Mouse (Mus musculus) spleen, adult 2 months (tissue): ENCODE results near the gene Shbg. TPM values are rescaled to one million over a fixed set of nuclear protein-coding genes. Genes with fewer than 3 reads are reported as not detected.
A peak's percentile ranks its signal among the peaks of the same experiment; 100 is the strongest.

Source experiments
- DNase-seq, 2 experiments: peaks; one replicate each; pipeline versions ENCODE4 v3.0.0 to v3.0.0-alpha.2; 2012 to 2021; ENCODE audit warnings: low spot score in 2 of 2, low read depth in 1 of 2
- H3K27ac ChIP-seq: fragments of 200-500 bp; 2 replicates; pipeline ENCODE4 v1.5.1; 2012; ENCODE audit warnings: low read length, inconsistent platforms; ENCODE audit not compliant: insufficient read depth
- H3K27me3 ChIP-seq: fragments of 200-500 bp; 2 replicates; pipeline ENCODE4 v1.6.1; 2012; ENCODE audit warnings: mild to moderate bottlenecking, moderate library complexity, low read length, inconsistent platforms; ENCODE audit not compliant: control insufficient read depth, insufficient read depth
- H3K36me3 ChIP-seq: fragments of 200-500 bp; 2 replicates; pipeline ENCODE4 v1.6.1; 2012; ENCODE audit warnings: mild to moderate bottlenecking, low read length, inconsistent platforms; ENCODE audit not compliant: control insufficient read depth, insufficient read depth
- H3K4me1 ChIP-seq: fragments of 200-500 bp; 2 replicates; pipeline ENCODE4 v1.6.1; 2011; ENCODE audit warnings: inconsistent platforms; ENCODE audit not compliant: control insufficient read depth, insufficient read depth, insufficient read length
- H3K4me3 ChIP-seq: fragments of 200-500 bp; 2 replicates; pipeline ENCODE4 v1.5.1; 2011; ENCODE audit warnings: mild to moderate bottlenecking, inconsistent platforms; ENCODE audit not compliant: insufficient read depth, insufficient read length; ENCODE audit errors: extremely low read depth
- CTCF ChIP-seq: fragments of 200-500 bp; IDR thresholded peaks from 2 replicates; pipeline ENCODE4 v1.5.1; 2011; ENCODE audit warnings: mild to moderate bottlenecking, inconsistent platforms; ENCODE audit not compliant: insufficient read depth, insufficient read length, insufficient replicate concordance; ENCODE audit errors: extremely low read depth
- POLR2A ChIP-seq: fragments of 200-500 bp; IDR thresholded peaks from 2 replicates; pipeline ENCODE4 v1.6.1; 2011; ENCODE audit warnings: low read depth, low read length, inconsistent platforms
- WGBS: fragments of 180-500 bp; shearing (Covaris S2); methylation state at CpG from one replicate; pipeline ENCODE4 v1.1.7; 2018; 5-methylcytosine and 5-hydroxymethylcytosine counted together
- polyA plus RNA-seq: library from polyadenylated mRNA; depleted of rRNA; stranded (reverse); fragments of >200 nt; gene quantifications from 2 replicates; pipeline ENCODE4 v1.2.3, GENCODE M21; 2012

Shbg gene
- polyA plus RNA-seq, 1 experiment = not detected

DNA sequence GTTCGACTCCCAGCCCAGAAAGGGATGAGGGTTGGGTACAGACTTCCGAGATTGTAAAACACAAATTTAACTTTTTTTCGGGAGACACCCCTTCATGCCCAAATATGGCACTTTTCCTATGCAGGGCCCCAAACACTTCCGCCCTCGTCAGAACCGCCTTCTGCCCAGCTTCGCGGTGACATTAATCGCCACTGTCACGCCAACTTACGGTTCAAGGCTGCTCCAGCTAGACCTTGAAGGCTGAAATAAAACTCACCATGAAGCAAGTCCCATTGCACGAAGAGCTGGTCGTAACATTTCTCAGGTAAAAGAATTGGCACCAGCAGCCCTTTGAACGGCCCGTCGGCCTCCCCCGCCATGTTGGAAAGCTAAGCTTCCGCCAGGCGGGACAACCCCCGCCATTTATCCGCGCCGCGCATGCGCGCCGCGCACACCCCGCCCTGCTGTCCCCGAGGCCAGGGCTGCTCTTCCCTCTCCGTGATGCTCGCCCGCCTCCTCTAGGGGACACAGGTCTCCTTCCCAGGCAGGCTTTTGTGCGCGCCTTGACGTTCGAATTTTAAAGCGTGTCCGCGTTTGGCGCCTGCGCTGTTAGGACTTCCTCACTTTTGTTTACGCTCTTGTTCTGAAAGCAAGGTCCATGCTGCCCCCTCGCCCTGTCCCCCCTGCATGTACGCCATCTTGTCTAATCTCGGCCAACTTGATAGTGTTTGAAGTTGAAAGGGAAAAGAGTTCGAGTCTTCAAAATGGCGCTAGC is 44.7 kb upstream of the Shbg start, which contains the start of gene Mpdu1:
Gene Mpdu1, minus strand, starts transcription at position 430 of the 754 bp plus-strand sequence.
- peak; percentile 91 to 95 for DNase-seq
- under 1% methylated on average over 48 of the region's 48 CpGs for WGBS
- TF ChIP-seq POLR2A (peak; percentile 78), CTCF (peak; percentile 25; the same call in 1 of the 2 replicates)
- Histone ChIP-seq H3K27ac (peak within 1 kb of the TSS; percentile 98), H3K27me3 (no peaks in the 10 kb centered on the region), H3K36me3 (peaks cover 14% of the 10 kb centered on the region), H3K4me1 (peaks cover 8% of the 10 kb centered on the region; the same call in 1 of the 2 replicates), H3K4me3 (peak within 1 kb of the TSS; percentile 91)

DNA sequence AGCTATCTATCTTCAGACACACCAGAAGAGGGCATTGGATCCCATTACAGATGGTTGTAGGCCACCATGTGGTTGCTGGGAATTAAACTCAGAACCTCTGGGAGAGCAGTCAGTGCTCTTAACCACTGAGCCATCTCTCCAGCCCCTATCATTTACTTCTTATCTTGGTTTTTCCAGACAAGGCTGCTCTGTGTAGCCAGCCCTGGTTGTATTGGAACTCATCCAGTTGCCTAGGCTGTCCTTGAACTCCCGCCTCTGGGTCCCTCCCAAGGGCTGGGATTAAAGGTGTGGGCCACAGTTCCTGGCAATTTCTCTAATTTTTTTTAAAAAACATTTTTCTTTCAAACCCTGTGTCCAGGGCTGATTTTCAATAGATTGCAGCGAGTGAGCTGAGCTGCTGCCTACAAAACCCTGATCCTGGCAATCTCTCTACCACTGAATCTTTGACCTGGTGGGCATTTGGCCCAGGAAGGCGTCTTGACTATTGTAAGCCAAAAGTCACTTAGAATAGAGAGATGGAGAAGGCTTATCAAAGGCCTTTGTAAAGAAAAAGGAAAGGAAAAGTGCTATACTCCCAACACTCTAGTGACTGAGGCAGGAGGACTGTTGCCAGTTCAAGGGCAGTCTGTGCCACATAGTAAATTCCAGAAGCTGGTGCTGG is 43.6 kb upstream of the Shbg start:
- H3K4me3 ChIP-seq = peak overlapping the region; percentile 91; the same call in 1 of the 2 replicates
- 65% methylated on average over 3 of the region's 3 CpGs for WGBS
- H3K4me1 ChIP-seq = peaks cover 8% of the 10 kb centered on the region; the same call in 1 of the 2 replicates
- no peak for DNase-seq
- no peak for TF ChIP-seq CTCF
- no peak for TF ChIP-seq POLR2A
- no peaks in the 10 kb centered on the region for H3K27me3 ChIP-seq
- H3K27ac ChIP-seq = no peak overlapping the region
- H3K36me3 ChIP-seq = peaks cover 15% of the 10 kb centered on the region

DNA sequence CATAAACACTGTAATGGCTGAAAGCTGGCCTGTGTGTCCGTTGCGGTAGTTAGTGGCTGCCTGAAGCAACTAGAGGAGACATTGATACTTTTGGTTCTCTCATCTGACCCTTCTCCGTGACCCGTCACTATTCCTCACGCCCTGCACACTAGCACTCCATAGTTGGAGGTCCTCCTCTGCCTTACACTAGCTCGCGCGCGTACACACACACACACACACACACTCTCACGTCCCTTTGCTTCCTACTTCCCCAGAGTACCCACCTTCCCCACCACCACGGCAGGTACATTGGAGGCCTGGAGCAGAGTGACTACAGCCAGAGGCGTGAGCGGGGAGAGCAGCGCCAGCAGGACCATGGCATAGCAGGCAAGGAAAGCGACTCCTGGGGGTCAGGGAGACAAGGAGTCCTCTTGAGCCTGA is 39.8 kb upstream of the Shbg start:
- Histone ChIP-seq H3K27me3 (no peaks in the 10 kb centered on the region), H3K36me3 (peaks cover 24% of the 10 kb centered on the region), H3K4me3 (no peak overlapping the region), H3K4me1 (no peaks in the 10 kb centered on the region), H3K27ac (no peak overlapping the region)
- DNase-seq = no peak
- no peak for TF ChIP-seq CTCF
- no peak for TF ChIP-seq POLR2A
- 85% methylated on average over 15 of the region's 15 CpGs for WGBS

DNA sequence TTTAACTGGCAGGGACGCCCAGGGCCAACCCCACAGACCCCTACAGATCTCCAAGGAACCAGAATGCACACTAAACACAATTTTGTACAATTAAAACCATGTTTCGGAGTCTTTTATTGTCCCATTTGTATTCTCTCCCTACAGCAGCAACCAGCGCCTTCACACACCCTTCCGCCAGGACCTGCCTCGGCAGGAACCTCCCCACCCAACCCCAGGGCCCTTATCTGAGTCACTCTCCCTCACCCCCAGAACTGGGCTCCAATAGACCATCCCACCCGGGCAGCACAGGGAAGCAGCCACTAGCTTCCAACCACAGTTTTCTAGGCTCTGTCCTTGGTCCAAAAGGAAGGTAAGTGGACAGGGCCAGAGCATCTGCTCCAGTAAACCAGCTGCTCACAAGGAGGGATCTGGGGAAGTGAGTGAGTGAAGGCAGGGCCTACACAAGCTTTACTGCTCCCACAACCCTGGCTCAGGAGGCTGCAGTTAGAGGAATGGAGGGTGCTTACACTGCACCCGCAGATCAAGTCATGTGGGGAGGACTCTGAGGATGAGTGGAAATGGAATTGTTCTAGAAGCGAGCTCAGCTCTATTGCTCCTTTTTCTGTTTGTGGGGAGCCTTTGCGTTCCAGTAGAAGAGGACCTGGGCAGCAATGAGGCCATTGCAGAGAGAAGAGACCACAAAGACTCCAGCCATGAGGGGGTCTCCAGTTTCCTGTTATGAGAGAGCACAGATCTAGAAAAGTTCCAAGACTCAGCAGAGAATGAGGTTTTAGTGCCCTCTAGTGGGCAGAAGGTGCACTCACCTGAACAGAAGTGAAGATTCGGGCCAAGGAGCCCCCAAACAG is 39.1 kb upstream of the Shbg start:
- H3K4me3 ChIP-seq = no peak overlapping the region
- H3K36me3 ChIP-seq = peaks cover 29% of the 10 kb centered on the region
- DNase-seq = no peak
- 71% methylated on average over 10 of the region's 10 CpGs for WGBS
- no peaks in the 10 kb centered on the region for H3K27me3 ChIP-seq
- TF ChIP-seq POLR2A = no peak
- peak; percentile 62; the same call in 1 of the 2 replicates for TF ChIP-seq CTCF
- H3K27ac ChIP-seq = no peak overlapping the region
- H3K4me1 ChIP-seq = no peaks in the 10 kb centered on the region

DNA sequence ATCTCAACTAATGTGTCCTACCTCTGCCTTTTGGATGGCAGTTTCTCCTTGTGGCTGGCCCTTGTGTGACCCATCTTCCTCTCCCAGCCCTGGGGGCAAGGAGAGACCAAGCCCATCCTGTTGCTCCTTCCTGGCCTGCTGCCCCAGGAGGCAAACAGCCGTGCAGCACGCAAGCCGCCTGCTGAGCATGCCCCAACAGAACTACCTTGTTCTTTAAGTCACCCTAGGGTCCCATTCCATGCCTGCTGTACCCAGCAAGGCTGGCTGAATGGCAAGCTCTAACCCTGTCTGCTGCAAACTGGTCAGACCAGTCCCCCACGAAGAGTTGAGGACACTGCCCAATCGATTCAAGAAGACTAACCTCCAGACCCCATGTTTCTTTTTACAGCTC is 38.4 kb upstream of the Shbg start:
- Histone ChIP-seq H3K4me1 (no peaks in the 10 kb centered on the region), H3K27ac (no peak overlapping the region), H3K36me3 (peaks cover 35% of the 10 kb centered on the region), H3K4me3 (no peak overlapping the region), H3K27me3 (no peaks in the 10 kb centered on the region)
- TF ChIP-seq CTCF = no peak
- TF ChIP-seq POLR2A = no peak
- WGBS = 89% methylated on average over 5 of the region's 5 CpGs
- no peak for DNase-seq

- 58% methylated on average over 34 of the region's 34 CpGs for WGBS
- H3K4me1 ChIP-seq = no peaks in the 10 kb centered on the region
- no peak for DNase-seq
- no peak within 1 kb of the TSS for H3K4me3 ChIP-seq
- H3K27me3 ChIP-seq = no peaks in the 10 kb centered on the region
- TF ChIP-seq POLR2A (no peak), CTCF (peak; percentile 47; the same call in 1 of the 2 replicates)
- 0 out of 2 replicates have a peak within 1 kb of the TSS, but pooled peaks have one; percentile 9 for H3K27ac ChIP-seq
- H3K36me3 ChIP-seq = peaks cover 40% of the 10 kb centered on the region
Observed at GRCm38 (mm10) chr11:69655264-69656064, 37.8 kb upstream of the Shbg start, which contains the start of gene Sox15. Sox15 (plus strand) TSS chr11:69655314.
